Mouse (Mus musculus): ENCODE results near the gene Tmem56. TPM values are rescaled to one million over a fixed set of nuclear protein-coding genes. Genes with fewer than 3 reads are reported as not detected.

The Tmem56 gene
- polyA plus RNA-seq, 1 experiment from 2014 or later: 3.5 TPM

DNA sequence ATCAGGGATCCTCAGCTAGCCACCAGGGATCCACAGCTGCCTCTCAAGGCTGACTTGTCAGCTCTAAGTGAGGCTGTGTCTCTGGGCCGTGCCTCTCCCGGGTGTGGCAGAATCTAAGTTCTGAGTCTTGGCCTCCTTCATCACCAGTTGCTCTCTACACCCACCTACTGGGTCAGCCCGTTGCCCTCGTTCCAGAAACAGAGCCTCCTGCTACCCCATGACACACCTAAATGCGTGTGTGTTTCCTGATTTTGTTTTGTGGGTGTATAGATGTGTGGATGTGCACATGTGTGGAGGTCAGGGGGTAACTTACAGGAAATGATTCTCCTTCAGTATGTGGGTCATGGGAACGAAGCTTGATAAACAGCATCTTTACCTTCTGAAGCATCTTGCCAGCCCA is 29.5 kb upstream of the Tmem56 start:
- Histone ChIP-seq H3K4me3 (replicated peaks; ENCODE audit: low read length) (no peak overlapping the region), H3K9me3 (ENCODE audit: control insufficient read depth, low read length) (no peaks in the 10 kb centered on the region), H3K4me2 (ENCODE audit: low read length) (no peak overlapping the region), H3K36me3 (ENCODE audit: control insufficient read depth, insufficient read depth) (no peaks in the 10 kb centered on the region), H3K27ac (ENCODE audit: low read length) (no peak overlapping the region), H3K27me3 (replicated peaks; ENCODE audit: control insufficient read depth, insufficient read depth, low read length) (no peaks in the 10 kb centered on the region), H3K4me1 (replicated peaks; ENCODE audit: control insufficient read depth, insufficient read depth, low read length) (no peaks in the 10 kb centered on the region), H3K9ac (replicated peaks; ENCODE audit: low read depth, low read length) (no peak overlapping the region)
- WGBS: 89% methylated on average over 6 of the region's 6 CpGs
- no peak for ATAC-seq

DNA sequence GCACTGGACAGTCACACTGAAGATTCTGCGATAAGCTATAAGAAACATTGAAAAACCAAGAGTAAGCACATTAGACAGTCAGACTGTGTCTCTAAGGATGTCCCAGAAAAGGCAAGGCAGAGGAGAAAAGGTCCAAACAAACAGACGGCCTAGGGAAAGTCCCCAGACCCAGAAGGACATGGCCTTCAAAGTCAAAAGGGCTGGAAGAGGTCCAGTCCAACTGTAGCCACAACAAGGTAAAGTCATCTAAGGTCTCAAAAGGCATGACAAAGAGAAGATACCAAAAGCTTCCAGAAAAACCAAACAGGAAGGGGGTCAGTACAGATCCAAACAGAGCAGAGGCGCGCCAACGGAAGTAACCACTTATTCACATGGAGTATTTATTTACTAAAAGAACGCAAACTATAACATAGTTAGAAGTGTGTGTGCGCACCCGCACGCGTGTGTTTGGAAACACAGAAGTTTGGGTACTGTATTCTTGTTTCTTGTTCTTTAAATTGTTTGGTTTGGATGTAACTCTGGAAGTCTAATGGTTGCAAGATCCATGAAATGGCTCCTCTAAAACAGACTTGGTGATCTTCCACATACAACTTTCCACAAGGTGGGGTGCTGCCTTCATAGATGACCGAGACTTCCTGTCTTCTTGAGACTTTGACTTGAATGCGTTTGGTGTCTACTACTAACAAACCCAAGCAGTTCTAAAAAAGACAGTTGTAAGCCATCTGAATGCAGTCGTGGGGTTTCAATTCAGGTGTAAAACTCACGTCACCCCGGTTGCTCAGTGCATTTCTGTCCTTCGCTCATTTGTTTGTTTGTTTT is 27.2 kb upstream of the Tmem56 start:
- H3K36me3 ChIP-seq (ENCODE audit: control insufficient read depth, insufficient read depth): no peaks in the 10 kb centered on the region
- no peak overlapping the region for H3K9ac ChIP-seq (replicated peaks; ENCODE audit: low read depth, low read length)
- WGBS: 93% methylated on average over 16 of the region's 16 CpGs
- no peak overlapping the region for H3K27ac ChIP-seq (ENCODE audit: low read length)
- ATAC-seq: no peak
- H3K27me3 ChIP-seq (replicated peaks; ENCODE audit: control insufficient read depth, insufficient read depth, low read length): no peaks in the 10 kb centered on the region
- no peak overlapping the region for H3K4me2 ChIP-seq (ENCODE audit: low read length)
- H3K4me1 ChIP-seq (replicated peaks; ENCODE audit: control insufficient read depth, insufficient read depth, low read length): no peaks in the 10 kb centered on the region
- H3K4me3 ChIP-seq (replicated peaks; ENCODE audit: low read length): no peak overlapping the region
- H3K9me3 ChIP-seq (ENCODE audit: control insufficient read depth, low read length): no peaks in the 10 kb centered on the region

DNA sequence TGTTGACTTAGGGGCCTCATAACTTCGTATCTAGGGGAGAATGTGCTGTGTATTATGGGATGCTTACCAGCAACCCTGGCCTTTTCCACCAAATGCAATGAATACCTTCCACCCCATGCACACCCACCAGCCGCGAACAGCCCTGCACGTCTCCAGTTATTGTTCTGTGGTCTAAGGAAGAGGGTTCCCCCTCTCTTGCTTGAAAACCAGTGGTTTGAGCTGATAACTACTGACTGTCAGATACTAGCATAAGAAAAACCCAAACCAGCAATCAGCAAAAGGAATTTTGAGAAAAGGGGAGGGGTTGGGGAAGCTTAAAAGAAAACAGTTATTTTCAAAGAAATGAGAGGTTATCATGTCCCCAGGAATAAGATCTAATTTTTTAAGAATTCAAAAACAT is 26.5 kb upstream of the Tmem56 start:
- 74% methylated on average over 4 of the region's 4 CpGs for WGBS
- Histone ChIP-seq H3K4me3 (replicated peaks; ENCODE audit: low read length) (no peak overlapping the region), H3K4me1 (replicated peaks; ENCODE audit: control insufficient read depth, insufficient read depth, low read length) (no peaks in the 10 kb centered on the region), H3K27me3 (replicated peaks; ENCODE audit: control insufficient read depth, insufficient read depth, low read length) (no peaks in the 10 kb centered on the region), H3K4me2 (ENCODE audit: low read length) (no peak overlapping the region), H3K9ac (replicated peaks; ENCODE audit: low read depth, low read length) (no peak overlapping the region), H3K9me3 (ENCODE audit: control insufficient read depth, low read length) (no peaks in the 10 kb centered on the region), H3K36me3 (ENCODE audit: control insufficient read depth, insufficient read depth) (no peaks in the 10 kb centered on the region), H3K27ac (ENCODE audit: low read length) (no peak overlapping the region)
- no peak for ATAC-seq

DNA sequence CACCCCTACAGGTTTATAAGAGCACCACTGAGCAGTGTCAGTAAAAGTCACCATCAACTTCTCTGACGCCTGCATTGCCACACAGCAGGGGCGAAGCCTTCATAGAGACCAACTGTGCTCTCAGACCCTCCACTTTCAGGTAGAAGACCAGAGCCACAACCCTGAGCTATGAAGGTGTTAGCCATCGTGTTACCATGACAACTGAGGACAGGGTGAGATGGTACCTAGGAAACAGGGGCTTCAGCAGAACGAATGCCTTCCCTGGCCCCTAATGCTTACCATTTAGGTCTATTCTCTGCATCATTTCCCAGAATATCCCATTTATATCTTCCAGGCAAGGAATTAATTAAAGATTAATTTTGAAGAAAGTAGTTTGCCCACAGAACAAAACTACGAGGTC is 26.0 kb upstream of the Tmem56 start:
- ATAC-seq: no peak

GRCm38 (mm10) chr3:121307532-121308234 is 24.8 kb upstream of the Tmem56 start:
- Histone ChIP-seq H3K4me1 (replicated peaks; ENCODE audit: control insufficient read depth, insufficient read depth, low read length) (no peaks in the 10 kb centered on the region), H3K4me2 (ENCODE audit: low read length) (no peak overlapping the region), H3K9me3 (ENCODE audit: control insufficient read depth, low read length) (no peaks in the 10 kb centered on the region), H3K9ac (replicated peaks; ENCODE audit: low read depth, low read length) (no peak overlapping the region), H3K36me3 (ENCODE audit: control insufficient read depth, insufficient read depth) (no peaks in the 10 kb centered on the region), H3K27ac (ENCODE audit: low read length) (no peak overlapping the region), H3K4me3 (replicated peaks; ENCODE audit: low read length) (no peak overlapping the region), H3K27me3 (replicated peaks; ENCODE audit: control insufficient read depth, insufficient read depth, low read length) (no peaks in the 10 kb centered on the region)
- peak; percentile 82 for ATAC-seq
- 73% methylated on average over 7 of the region's 7 CpGs for WGBS

More for the DNA sequence above, 26.0 kb upstream of the Tmem56 start:
- H3K9me3 ChIP-seq (ENCODE audit: control insufficient read depth, low read length): no peaks in the 10 kb centered on the region
- no peak overlapping the region for H3K4me2 ChIP-seq (ENCODE audit: low read length)
- H3K27ac ChIP-seq (ENCODE audit: low read length): no peak overlapping the region
- 86% methylated on average over 5 of the region's 5 CpGs for WGBS
- no peak overlapping the region for H3K9ac ChIP-seq (replicated peaks; ENCODE audit: low read depth, low read length)
- H3K36me3 ChIP-seq (ENCODE audit: control insufficient read depth, insufficient read depth): no peaks in the 10 kb centered on the region
- H3K27me3 ChIP-seq (replicated peaks; ENCODE audit: control insufficient read depth, insufficient read depth, low read length): no peaks in the 10 kb centered on the region
- no peak overlapping the region for H3K4me3 ChIP-seq (replicated peaks; ENCODE audit: low read length)
- H3K4me1 ChIP-seq (replicated peaks; ENCODE audit: control insufficient read depth, insufficient read depth, low read length): no peaks in the 10 kb centered on the region

- Histone ChIP-seq H3K4me3 (replicated peaks; ENCODE audit: low read length) (no peak overlapping the region), H3K4me2 (ENCODE audit: low read length) (no peak overlapping the region), H3K36me3 (ENCODE audit: control insufficient read depth, insufficient read depth) (no peaks in the 10 kb centered on the region), H3K27ac (ENCODE audit: low read length) (no peak overlapping the region), H3K9ac (replicated peaks; ENCODE audit: low read depth, low read length) (no peak overlapping the region), H3K4me1 (replicated peaks; ENCODE audit: control insufficient read depth, insufficient read depth, low read length) (no peaks in the 10 kb centered on the region), H3K9me3 (ENCODE audit: control insufficient read depth, low read length) (no peaks in the 10 kb centered on the region), H3K27me3 (replicated peaks; ENCODE audit: control insufficient read depth, insufficient read depth, low read length) (no peaks in the 10 kb centered on the region)
- 92% methylated on average over 7 of the region's 7 CpGs for WGBS
- no peak; the same call in 1 of the 2 replicates for ATAC-seq
Measured at GRCm38 (mm10) chr3:121306641-121307040, 23.7 kb upstream of the Tmem56 start.

DNA sequence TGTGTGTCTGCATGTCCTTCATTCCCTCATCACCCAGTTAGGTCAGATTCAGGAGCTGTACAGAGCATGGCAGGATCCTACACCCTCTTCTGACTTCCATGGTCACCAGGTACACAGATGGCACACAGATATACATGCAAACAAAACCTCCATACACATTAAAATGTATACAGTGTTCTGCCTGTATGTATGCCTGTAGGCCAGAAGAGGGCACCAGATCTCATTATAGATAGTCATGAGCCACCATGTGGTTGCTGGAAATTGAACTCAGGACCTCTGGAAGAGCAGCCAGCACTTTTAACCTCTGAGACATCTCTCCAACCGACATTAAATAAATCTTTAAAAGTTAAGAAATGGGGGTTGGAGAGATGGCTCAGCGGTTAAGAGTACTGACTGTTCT is 11.3 kb upstream of the Tmem56 start:
- no peak overlapping the region for H3K4me3 ChIP-seq (replicated peaks; ENCODE audit: low read length)
- WGBS: 88% methylated on average over 2 of the region's 2 CpGs

DNA sequence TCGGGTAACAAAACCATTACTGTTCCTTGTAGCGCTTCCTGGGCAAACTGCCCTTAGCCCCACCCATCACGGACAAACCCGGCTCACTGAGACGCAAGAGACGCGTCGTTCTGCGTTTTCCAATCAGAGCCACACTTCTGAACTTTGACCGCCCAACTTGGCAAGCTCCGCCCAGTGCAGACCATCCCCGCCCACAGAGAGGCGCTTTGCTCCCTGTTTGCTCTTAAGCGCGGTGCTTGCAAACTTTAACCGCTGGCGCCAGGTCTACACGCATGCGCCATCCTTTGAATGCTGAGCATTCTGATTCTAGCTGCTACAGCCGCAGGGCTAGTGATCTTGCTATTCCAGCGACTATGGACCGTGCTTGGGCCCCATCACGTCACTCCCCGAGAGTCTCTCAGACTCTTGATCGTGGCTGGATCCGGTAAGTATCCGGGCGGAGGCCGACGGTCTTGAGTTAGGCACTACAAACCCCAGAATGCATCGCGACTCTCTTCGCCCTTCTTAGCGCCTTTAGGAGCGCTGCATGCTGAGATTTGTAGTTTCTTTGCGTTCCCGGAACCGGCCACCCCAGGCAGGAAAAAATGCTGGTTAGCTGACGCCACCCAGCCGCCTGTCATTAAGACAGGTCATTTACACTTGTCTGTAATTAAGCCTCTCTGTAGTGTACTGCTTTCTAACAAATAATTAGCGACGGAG is 8.8 kb upstream of the Tmem56 start, which contains the start of gene Alg14:
Gene Alg14, plus strand, starts transcription at position 214 of the 699 bp plus-strand sequence.
- under 1% methylated on average over 42 of the region's 42 CpGs for WGBS
- peak within 1 kb of the TSS; percentile 63 for H3K4me3 ChIP-seq (replicated peaks; ENCODE audit: low read length)
- no peaks in the 10 kb centered on the region for H3K9me3 ChIP-seq (ENCODE audit: control insufficient read depth, low read length)
- no peaks in the 10 kb centered on the region for H3K36me3 ChIP-seq (ENCODE audit: control insufficient read depth, insufficient read depth)
- peak within 1 kb of the TSS; percentile 67 for H3K9ac ChIP-seq (replicated peaks; ENCODE audit: low read depth, low read length)
- H3K4me2 ChIP-seq (ENCODE audit: low read length): peak within 1 kb of the TSS; percentile 64
- peaks cover 9% of the 10 kb centered on the region; the same call in 1 of the 2 replicates for H3K4me1 ChIP-seq (replicated peaks; ENCODE audit: control insufficient read depth, insufficient read depth, low read length)
- no peaks in the 10 kb centered on the region for H3K27me3 ChIP-seq (replicated peaks; ENCODE audit: control insufficient read depth, insufficient read depth, low read length)
- peak; percentile 95 for ATAC-seq
- H3K27ac ChIP-seq (ENCODE audit: low read length): peak within 1 kb of the TSS; percentile 92

More for the DNA sequence above, 11.3 kb upstream of the Tmem56 start:
- Histone ChIP-seq H3K9ac (replicated peaks; ENCODE audit: low read depth, low read length) (no peak overlapping the region), H3K4me2 (ENCODE audit: low read length) (no peak overlapping the region), H3K4me1 (replicated peaks; ENCODE audit: control insufficient read depth, insufficient read depth, low read length) (peaks cover 9% of the 10 kb centered on the region; the same call in 1 of the 2 replicates), H3K27ac (ENCODE audit: low read length) (no peak overlapping the region), H3K36me3 (ENCODE audit: control insufficient read depth, insufficient read depth) (no peaks in the 10 kb centered on the region), H3K9me3 (ENCODE audit: control insufficient read depth, low read length) (no peaks in the 10 kb centered on the region), H3K27me3 (replicated peaks; ENCODE audit: control insufficient read depth, insufficient read depth, low read length) (no peaks in the 10 kb centered on the region)
- no peak for ATAC-seq

DNA sequence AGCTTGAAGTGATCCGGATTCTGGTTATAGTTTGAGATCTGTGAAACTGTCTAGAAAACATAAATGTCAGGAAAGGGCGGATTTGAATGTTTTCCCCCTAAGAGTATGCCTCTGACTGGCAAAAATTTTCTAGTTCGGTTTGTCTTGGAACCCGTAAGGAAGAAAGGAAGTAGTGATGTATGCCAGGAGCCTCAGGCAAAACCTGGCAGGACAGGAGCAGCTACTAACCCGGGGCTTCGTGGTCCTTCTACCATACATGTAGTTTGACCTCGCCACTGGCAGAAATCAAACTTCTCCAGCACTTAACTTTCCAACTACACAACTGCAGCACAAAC is 8.3 kb upstream of the Tmem56 start:
- 5% methylated on average over 7 of the region's 7 CpGs for WGBS
- ATAC-seq: no peak
- peak overlapping the region; percentile 63 for H3K4me3 ChIP-seq (replicated peaks; ENCODE audit: low read length)
- H3K9me3 ChIP-seq (ENCODE audit: control insufficient read depth, low read length): no peaks in the 10 kb centered on the region
- no peaks in the 10 kb centered on the region for H3K36me3 ChIP-seq (ENCODE audit: control insufficient read depth, insufficient read depth)
- peak overlapping the region; percentile 54 for H3K9ac ChIP-seq (replicated peaks; ENCODE audit: low read depth, low read length)
- peak overlapping the region; percentile 64 for H3K4me2 ChIP-seq (ENCODE audit: low read length)
- H3K27ac ChIP-seq (ENCODE audit: low read length): peak overlapping the region; percentile 70
- H3K27me3 ChIP-seq (replicated peaks; ENCODE audit: control insufficient read depth, insufficient read depth, low read length): no peaks in the 10 kb centered on the region
- peaks cover 9% of the 10 kb centered on the region; the same call in 1 of the 2 replicates for H3K4me1 ChIP-seq (replicated peaks; ENCODE audit: control insufficient read depth, insufficient read depth, low read length)

Measured in forebrain, embryonic 16.5 days (tissue).